Mouse (Mus musculus): ENCODE measurements at regions not wholly inside any gene's neighbourhood (a gene's known extent, or its start where the extent isn't known, plus 50 kb on each side); places are given as distances from the start of the nearest gene placed in this dataset.

GRCm38 (mm10) chr2:72832770-72833169 lies 147.5 kb downstream of the Sp3 start:
- TF ChIP-seq CTCF (IDR thresholded peaks at IDR 0.05; ENCODE audit: low read depth), result no peak
- TF ChIP-seq EP300 (IDR thresholded peaks at IDR 0.05; ENCODE audit: low read depth), result no peak

All from heart, postnatal 0 days (tissue).